Mouse (Mus musculus) neural tube, embryonic 11.5 days (tissue): ENCODE measurements around the gene Pcsk6. TPM values are rescaled to one million over a fixed set of nuclear protein-coding genes. Genes with fewer than 3 reads are reported as not detected.
"Not testable (repeated sequence)": the region's sequence is repeated elsewhere in the genome, so short reads cannot be mapped to it uniquely, and the experiment has no call there.

Experiments used
- ATAC-seq: fragments of 200-750 bp; cut with Nextera tagmentation; 2 replicates; pipeline ENCODE4 v1.8.0; 2017; ENCODE audit warnings: moderate number of reproducible peaks, mild to moderate bottlenecking, moderate TSS enrichment, moderate library complexity; ENCODE audit not compliant: insufficient read depth, low FRiP score, low TSS enrichment
- DNase-seq: peaks from one replicate; pipeline ENCODE4 v3.0.0-alpha.2; 2015; ENCODE audit warnings: low spot score
- H3K27ac ChIP-seq: fragments of 300-500 bp; sonication (generic); 2 replicates; pipeline ENCODE4 v1.5.1; 2014; ENCODE audit warnings: low read depth, mild to moderate bottlenecking, low read length
- H3K27me3 ChIP-seq: fragments of 300-500 bp; sonication (generic); 2 replicates; pipeline ENCODE4 v1.6.1; 2014; ENCODE audit warnings: mild to moderate bottlenecking, low read length, mixed read lengths; ENCODE audit not compliant: control insufficient read depth, insufficient read depth
- H3K36me3 ChIP-seq: fragments of 300-500 bp; sonication (generic); 2 replicates; pipeline ENCODE4 v1.6.1; 2014; ENCODE audit warnings: mild to moderate bottlenecking, low read length, moderate library complexity, mixed read lengths; ENCODE audit not compliant: control insufficient read depth, insufficient read depth
- H3K4me1 ChIP-seq: fragments of 300-500 bp; sonication (generic); 2 replicates; pipeline ENCODE4 v1.6.1; 2014; ENCODE audit warnings: low read length, mixed read lengths; ENCODE audit not compliant: control insufficient read depth, insufficient read depth
- H3K4me2 ChIP-seq: fragments of 300-500 bp; sonication (generic); 2 replicates; pipeline ENCODE4 v1.6.1; 2014; ENCODE audit warnings: low read depth, mild to moderate bottlenecking, moderate library complexity
- H3K4me3 ChIP-seq: fragments of 300-500 bp; sonication (generic); 2 replicates; pipeline ENCODE4 v1.5.1; 2014; ENCODE audit warnings: low read depth, low read length
- H3K9ac ChIP-seq: fragments of 300-500 bp; sonication (generic); 2 replicates; pipeline ENCODE4 v1.6.1; 2014; ENCODE audit warnings: mild to moderate bottlenecking, low read length
- H3K9me3 ChIP-seq: fragments of 300-500 bp; sonication (generic); 2 replicates; pipeline ENCODE4 v1.6.1; 2016; ENCODE audit warnings: low read length; ENCODE audit not compliant: control insufficient read depth
- WGBS: fragments of 180-500 bp; shearing (Covaris S2); extraction: QIAGEN DNeasy Blood & Tissue Kit; methylation state at CpG from one replicate; pipeline ENCODE4 v1.1.7; 2014; 5-methylcytosine and 5-hydroxymethylcytosine counted together
- polyA plus RNA-seq: library from polyadenylated mRNA; unstranded; fragments of >200 nt; fragmentation: Nextera tagmentation; extraction: Ambion mirVana; gene quantifications from 2 replicates; pipeline ENCODE4 v1.2.1, GENCODE M21; 2014

Gene Pcsk6
- polyA plus RNA-seq, 1 experiment from 2014 or later = 2.7 TPM

- no peaks in the 10 kb centered on the region for H3K4me1 ChIP-seq
- ATAC-seq (no peak), DNase-seq (no peak)
- H3K4me2 ChIP-seq = no peak overlapping the region
- H3K4me3 ChIP-seq = no peak overlapping the region
- no peaks in the 10 kb centered on the region for H3K27me3 ChIP-seq
- H3K9me3 ChIP-seq = no peaks in the 10 kb centered on the region
- H3K27ac ChIP-seq = no peak overlapping the region
- 77% methylated on average over 3 of the region's 3 CpGs for WGBS
- H3K36me3 ChIP-seq = no peaks in the 10 kb centered on the region
- no peak overlapping the region for H3K9ac ChIP-seq
Observed at GRCm38 (mm10) chr7:65913088-65913610, 51.6 kb downstream of the Pcsk6 start.

GRCm38 (mm10) chr7:65914761-65915301, 53.3 kb downstream of the Pcsk6 start:
- ATAC-seq (no peak), DNase-seq (no peak)
- no peak overlapping the region for H3K9ac ChIP-seq
- no peak overlapping the region for H3K4me2 ChIP-seq
- 73% methylated on average over 11 of the region's 11 CpGs for WGBS
- no peak overlapping the region for H3K4me3 ChIP-seq
- no peak overlapping the region for H3K27ac ChIP-seq
- H3K4me1 ChIP-seq = no peaks in the 10 kb centered on the region
- no peaks in the 10 kb centered on the region for H3K36me3 ChIP-seq
- no peaks in the 10 kb centered on the region for H3K9me3 ChIP-seq
- H3K27me3 ChIP-seq = no peaks in the 10 kb centered on the region

GRCm38 (mm10) chr7:65915821-65916220, 54.3 kb downstream of the Pcsk6 start:
- Histone ChIP-seq H3K4me1 (no peaks in the 10 kb centered on the region), H3K27ac (no peak overlapping the region), H3K36me3 (no peaks in the 10 kb centered on the region), H3K4me3 (no peak overlapping the region), H3K27me3 (no peaks in the 10 kb centered on the region), H3K4me2 (no peak overlapping the region), H3K9ac (no peak overlapping the region), H3K9me3 (no peaks in the 10 kb centered on the region)
- no peak for DNase-seq
- ATAC-seq = no peak
- WGBS = 94% methylated on average over 7 of the region's 7 CpGs

- 71% methylated on average over 8 of the region's 8 CpGs for WGBS
- ATAC-seq (no peak), DNase-seq (no peak)
- H3K4me1 ChIP-seq = no peaks in the 10 kb centered on the region
- H3K27me3 ChIP-seq = no peaks in the 10 kb centered on the region
- no peaks in the 10 kb centered on the region for H3K9me3 ChIP-seq
- no peaks in the 10 kb centered on the region for H3K36me3 ChIP-seq
- H3K4me2 ChIP-seq = no peak overlapping the region
- no peak overlapping the region for H3K4me3 ChIP-seq
- no peak overlapping the region for H3K27ac ChIP-seq
- no peak overlapping the region for H3K9ac ChIP-seq
Observed at GRCm38 (mm10) chr7:65916566-65916965, 55.0 kb downstream of the Pcsk6 start.

- Histone ChIP-seq H3K27ac (no peak overlapping the region), H3K4me3 (no peak overlapping the region), H3K36me3 (no peaks in the 10 kb centered on the region), H3K4me2 (no peak overlapping the region), H3K9me3 (no peaks in the 10 kb centered on the region), H3K4me1 (no peaks in the 10 kb centered on the region), H3K27me3 (no peaks in the 10 kb centered on the region), H3K9ac (no peak overlapping the region)
- WGBS = 100% methylated on average over 4 of the region's 4 CpGs
- no peak for DNase-seq
- no peak for ATAC-seq
Observed at GRCm38 (mm10) chr7:65918431-65918830, 56.9 kb downstream of the Pcsk6 start.

GRCm38 (mm10) chr7:65929398-65929797, 67.9 kb downstream of the Pcsk6 start:
- H3K27me3 ChIP-seq = no peaks in the 10 kb centered on the region
- peaks cover 8% of the 10 kb centered on the region for H3K4me1 ChIP-seq
- no peak overlapping the region for H3K27ac ChIP-seq
- DNase-seq (no peak), ATAC-seq (no peak)
- WGBS = 26% methylated on average over 5 of the region's 5 CpGs
- no peak overlapping the region for H3K9ac ChIP-seq
- H3K4me2 ChIP-seq = no peak overlapping the region
- no peaks in the 10 kb centered on the region for H3K9me3 ChIP-seq
- H3K4me3 ChIP-seq = no peak overlapping the region
- no peaks in the 10 kb centered on the region for H3K36me3 ChIP-seq

GRCm38 (mm10) chr7:65930478-65930877, 68.9 kb downstream of the Pcsk6 start:
- ATAC-seq (no peak), DNase-seq (peak; percentile 56)
- Histone ChIP-seq H3K9me3 (no peaks in the 10 kb centered on the region), H3K27me3 (no peaks in the 10 kb centered on the region), H3K4me2 (no peak overlapping the region), H3K9ac (no peak overlapping the region), H3K27ac (no peak overlapping the region), H3K4me1 (peaks cover 8% of the 10 kb centered on the region), H3K36me3 (no peaks in the 10 kb centered on the region), H3K4me3 (no peak overlapping the region)
- WGBS = 28% methylated on average over 11 of the region's 11 CpGs

GRCm38 (mm10) chr7:65934238-65934970, 72.9 kb downstream of the Pcsk6 start:
- not testable (repeated sequence) for H3K4me1 ChIP-seq, H3K27me3 ChIP-seq, H3K9me3 ChIP-seq, H3K4me3 ChIP-seq, H3K9ac ChIP-seq, DNase-seq, ATAC-seq, H3K27ac ChIP-seq, H3K36me3 ChIP-seq, H3K4me2 ChIP-seq
- WGBS = 76% methylated on average over 3 of the region's 3 CpGs

- H3K36me3 ChIP-seq = no peaks in the 10 kb centered on the region
- peaks cover 4% of the 10 kb centered on the region for H3K4me1 ChIP-seq
- no peak overlapping the region for H3K27ac ChIP-seq
- H3K9me3 ChIP-seq = no peaks in the 10 kb centered on the region
- H3K9ac ChIP-seq = no peak overlapping the region
- WGBS = 57% methylated on average over 1 of the region's 1 CpGs
- no peak for DNase-seq
- H3K27me3 ChIP-seq = no peaks in the 10 kb centered on the region
- H3K4me2 ChIP-seq = no peak overlapping the region
- H3K4me3 ChIP-seq = no peak overlapping the region
- no peak for ATAC-seq
Observed at GRCm38 (mm10) chr7:65935211-65935610, 73.7 kb downstream of the Pcsk6 start.
